Mouse (Mus musculus) CH12.LX (cell line): ENCODE measurements at regions not wholly inside any gene's neighbourhood (a gene's known extent, or its start where the extent isn't known, plus 50 kb on each side); places are given as distances from the start of the nearest gene placed in this dataset.

Experiments used
- DNase-seq: peaks from one replicate; pipeline ENCODE4 v3.0.0-alpha.2; 2013; ENCODE audit errors: extremely low read depth
- H3K27ac ChIP-seq: 2 replicates; pipeline ENCODE4 v1.5.1; 2012; ENCODE audit warnings: low read depth, mild to moderate bottlenecking, control low read depth, moderate library complexity; ENCODE audit not compliant: insufficient read depth
- H3K27me3 ChIP-seq: replicated peaks from 2 replicates; pipeline ENCODE3; 2012; ENCODE audit warnings: inconsistent platforms
- H3K36me3 ChIP-seq, 2 experiments: replicated peaks in 1 of 2; 2 replicates each; pipeline versions ENCODE3 to v1.6.1; 2012; ENCODE audit warnings: inconsistent platforms in 1 of 2, low read length in 1 of 2, mild to moderate bottlenecking in 1 of 2, mixed read lengths in 1 of 2, moderate library complexity in 1 of 2; ENCODE audit not compliant: control insufficient read depth in 1 of 2, insufficient read depth in 1 of 2
- H3K4me1 ChIP-seq, 2 experiments: 2 replicates each; pipeline ENCODE4 v1.6.1; 2012; ENCODE audit warnings: inconsistent platforms in 1 of 2, moderate library complexity in 1 of 2; ENCODE audit not compliant: insufficient read depth in 2 of 2, control insufficient read depth in 1 of 2
- H3K4me2 ChIP-seq: 2 replicates; pipeline ENCODE4 v1.6.1; 2012; ENCODE audit warnings: low read depth, mild to moderate bottlenecking, control low read depth; ENCODE audit not compliant: poor library complexity, insufficient read depth, severe bottlenecking
- H3K4me3 ChIP-seq, 3 experiments: fragments of 150-350 bp in 1 of 3; sonication (generic) in 1 of 3; replicated peaks in 1 of 3; 2 replicates each; pipeline versions ENCODE3 to v1.5.1; 2011 to 2012; ENCODE audit warnings: low read depth in 2 of 3, low read length in 2 of 3, mild to moderate bottlenecking in 2 of 3, moderate library complexity in 2 of 3, control low read depth in 1 of 3, improper control_type of control experiment in 1 of 3, inconsistent platforms in 1 of 3, mixed read lengths in 1 of 3; ENCODE audit not compliant: poor library complexity in 1 of 3
- H3K79me2 ChIP-seq: replicated peaks from 2 replicates; pipeline ENCODE4 v1.6.1; 2012; ENCODE audit warnings: mild to moderate bottlenecking, moderate library complexity; ENCODE audit not compliant: control insufficient read depth, poor library complexity, insufficient read depth, severe bottlenecking; ENCODE audit errors: extremely low read depth
- H3K9ac ChIP-seq: 2 replicates; pipeline ENCODE4 v1.6.1; 2012; ENCODE audit warnings: low read depth, mild to moderate bottlenecking, control low read depth, moderate library complexity; ENCODE audit not compliant: insufficient read depth
- H3K9me3 ChIP-seq: replicated peaks from 2 replicates; pipeline ENCODE3; 2012; ENCODE audit warnings: low read length, inconsistent platforms, mixed read lengths
- BHLHE40 ChIP-seq: IDR thresholded peaks from 2 replicates; pipeline ENCODE4 v1.6.1; 2011; ENCODE audit warnings: mild to moderate bottlenecking, low read depth, low read length, improper control_type of control experiment
- CHD1 ChIP-seq: IDR thresholded peaks from 2 replicates; pipeline ENCODE4 v1.6.1; 2012; ENCODE audit warnings: low read depth, low read length, improper control_type of control experiment, inconsistent platforms
- HCFC1 ChIP-seq: IDR thresholded peaks from 2 replicates; pipeline ENCODE4 v1.6.1; 2012; ENCODE audit warnings: low read depth, mild to moderate bottlenecking, inconsistent platforms, low read length, improper control_type of control experiment
- KAT2A ChIP-seq: IDR thresholded peaks from 2 replicates; pipeline ENCODE4 v1.6.1; 2012; ENCODE audit warnings: low read length, improper control_type of control experiment, inconsistent platforms; ENCODE audit not compliant: insufficient replicate concordance
- MAX ChIP-seq: IDR thresholded peaks from 2 replicates; pipeline ENCODE4 v1.6.1; 2011; ENCODE audit warnings: low read length, improper control_type of control experiment
- MEF2A ChIP-seq: IDR thresholded peaks from 2 replicates; pipeline ENCODE4 v1.6.1; 2014; ENCODE audit warnings: low read depth, mild to moderate bottlenecking, inconsistent platforms, low read length, improper control_type of control experiment, borderline replicate concordance
- MXI1 ChIP-seq: IDR thresholded peaks from 2 replicates; pipeline ENCODE4 v1.6.1; 2011; ENCODE audit warnings: mild to moderate bottlenecking, low read depth, low read length, improper control_type of control experiment
- MYC ChIP-seq: IDR thresholded peaks from 2 replicates; pipeline ENCODE4 v1.6.1; 2011; ENCODE audit warnings: low read depth, mild to moderate bottlenecking, improper control_type of control experiment, low read length
- NELFE ChIP-seq: IDR thresholded peaks from 2 replicates; pipeline ENCODE4 v1.6.1; 2011; ENCODE audit warnings: low read depth, low read length, improper control_type of control experiment
- NRF1 ChIP-seq: IDR thresholded peaks from 2 replicates; pipeline ENCODE4 v1.6.1; 2014; ENCODE audit warnings: low read depth, mild to moderate bottlenecking, inconsistent platforms, low read length, improper control_type of control experiment, moderate library complexity
- POLR2A ChIP-seq: IDR thresholded peaks from 2 replicates; pipeline ENCODE4 v1.6.1; 2011; ENCODE audit warnings: low read depth, mild to moderate bottlenecking, improper control_type of control experiment, low read length
- RCOR1 ChIP-seq: conservative IDR thresholded peaks from 2 replicates; pipeline ENCODE4 v1.6.1; 2012; ENCODE audit warnings: low read depth, mild to moderate bottlenecking, inconsistent platforms, low read length, improper control_type of control experiment
- SIN3A ChIP-seq: IDR thresholded peaks from 2 replicates; pipeline ENCODE4 v1.6.1; 2012; ENCODE audit warnings: low read length, improper control_type of control experiment, inconsistent platforms
- SMC3 ChIP-seq: IDR thresholded peaks from 2 replicates; pipeline ENCODE4 v1.6.1; 2011; ENCODE audit warnings: low read depth, low read length, improper control_type of control experiment
- TBP ChIP-seq: conservative IDR thresholded peaks from 2 replicates; pipeline ENCODE4 v1.6.1; 2011; ENCODE audit warnings: low read depth, low read length, improper control_type of control experiment
- TCF12 ChIP-seq: IDR thresholded peaks from 2 replicates; pipeline ENCODE4 v1.6.1; 2014; ENCODE audit warnings: low read depth, mild to moderate bottlenecking, inconsistent platforms, low read length, improper control_type of control experiment
- USF1 ChIP-seq: IDR thresholded peaks from 2 replicates; pipeline ENCODE4 v1.6.1; 2014; ENCODE audit warnings: low read depth, mild to moderate bottlenecking, inconsistent platforms, low read length, improper control_type of control experiment
- USF2 ChIP-seq: conservative IDR thresholded peaks from 2 replicates; pipeline ENCODE4 v1.6.1; 2011; ENCODE audit warnings: low read depth, low read length, improper control_type of control experiment
- ZKSCAN1 ChIP-seq: IDR thresholded peaks from 2 replicates; pipeline ENCODE4 v1.6.1; 2012; ENCODE audit warnings: low read depth, inconsistent platforms, low read length, improper control_type of control experiment, borderline replicate concordance
- ZMIZ1 ChIP-seq: IDR thresholded peaks from 2 replicates; pipeline ENCODE4 v1.6.1; 2012; ENCODE audit warnings: low read depth, mild to moderate bottlenecking, inconsistent platforms, low read length, improper control_type of control experiment
- dilution Hi-C: fragments of 300-500 bp; cut with MboI; formaldehyde crosslinking; loops from 2 replicates; pipeline ENCODE4 v1.14.3; 2020; ENCODE audit warnings: low sequenced_read_pairs; ENCODE audit not compliant: extremely low pct_unique_long_range_greater_than_20kb, extremely low pct_ligation_motif_present
- in situ Hi-C: fragments of 300-500 bp; cut with MboI; formaldehyde crosslinking; loops from 3 replicates; pipeline ENCODE4 v1.14.3; 2019; ENCODE audit warnings: low sequenced_read_pairs, low pct_ligation_motif_present, low pct_unique_long_range_greater_than_20kb, mixed read lengths

DNA sequence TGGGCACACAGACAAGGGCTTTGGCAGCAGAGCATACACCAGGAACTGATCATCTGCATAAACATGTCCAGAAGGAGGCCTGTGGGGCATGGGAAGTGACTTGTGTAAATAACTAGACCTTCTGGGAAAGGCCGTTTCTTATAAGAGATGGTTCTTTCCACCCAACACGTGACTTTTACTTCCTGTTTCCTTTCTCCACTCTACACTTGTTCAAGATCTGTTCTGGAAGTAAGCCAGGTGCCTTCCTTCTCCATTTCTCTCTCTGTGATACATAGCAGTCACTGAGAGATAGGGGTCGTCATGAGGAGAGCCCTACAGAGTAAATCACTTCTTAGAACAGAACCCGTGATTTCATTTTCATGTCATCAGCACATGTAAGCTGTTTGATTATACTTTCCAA, 253.4 kb upstream of the Xrcc4 start:
- H3K36me3 ChIP-seq, result no peaks in the 10 kb centered on the region
- H3K9ac ChIP-seq, result no peak overlapping the region
- H3K27ac ChIP-seq, result no peak overlapping the region
- H3K27me3 ChIP-seq, result no peaks in the 10 kb centered on the region
- H3K9me3 ChIP-seq, result no peaks in the 10 kb centered on the region
- dilution Hi-C loops (no loop called here), in situ Hi-C loops (no loop called here)
- H3K4me2 ChIP-seq, result no peak overlapping the region
- peak; percentile 29 for DNase-seq
- no peak for TF ChIP-seq TCF12
- TF ChIP-seq MYC, result no peak
- TF ChIP-seq USF2, result peak; percentile 66
- TF ChIP-seq USF1, result peak; percentile 63
- peak; percentile 55; the same call in 1 of the 2 replicates for TF ChIP-seq MAX
- TF ChIP-seq BHLHE40, result peak; percentile 73
- H3K4me1 ChIP-seq, result peaks cover 6 to 8% of the 10 kb centered on the region in 2 experiments; a peak in 3 of 4 replicates
- H3K79me2 ChIP-seq, result no peaks in the 10 kb centered on the region
- no peak overlapping the region for H3K4me3 ChIP-seq

DNA sequence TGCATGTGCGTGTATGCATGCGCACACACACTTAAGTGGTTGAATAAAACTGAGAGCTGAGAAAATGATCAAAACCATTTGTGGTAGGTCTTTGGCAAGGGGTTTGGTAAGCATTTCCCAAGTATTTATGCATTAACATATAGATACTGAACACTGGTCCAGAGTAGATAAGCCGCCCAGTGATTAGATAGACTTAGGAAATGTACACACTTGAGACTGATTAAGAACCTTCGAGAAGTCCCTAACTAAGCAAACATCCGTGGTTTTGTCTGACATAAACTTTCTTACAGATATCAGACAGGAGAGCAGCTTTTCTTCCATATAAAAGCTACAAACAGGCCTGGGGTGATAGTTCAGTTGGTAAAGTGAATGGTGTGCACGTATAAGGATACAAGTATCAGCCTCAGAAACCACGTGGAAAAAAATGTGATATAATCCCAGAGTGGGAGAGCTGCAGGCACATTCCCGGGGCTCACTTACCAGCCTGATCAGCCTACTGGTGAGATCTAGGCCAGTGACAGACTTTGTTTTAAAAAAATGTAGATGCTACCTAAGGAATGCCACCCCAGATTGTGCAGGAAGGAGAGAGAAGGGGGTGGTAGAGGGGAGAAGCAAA, 252.3 kb upstream of the Xrcc4 start:
- Histone ChIP-seq H3K79me2 (no peaks in the 10 kb centered on the region), H3K9me3 (no peaks in the 10 kb centered on the region), H3K9ac (no peak overlapping the region), H3K4me2 (no peak overlapping the region), H3K4me1 (peaks cover 6 to 8% of the 10 kb centered on the region in 2 experiments; a peak in 3 of 4 replicates), H3K4me3 (no peak overlapping the region), H3K36me3 (no peaks in the 10 kb centered on the region), H3K27ac (no peak overlapping the region), H3K27me3 (no peaks in the 10 kb centered on the region)
- in situ Hi-C loops (no loop called here), dilution Hi-C loops (no loop called here)
- no peak for DNase-seq
- TF ChIP-seq TBP (no peak), MYC (no peak), SIN3A (no peak), TCF12 (no peak), NRF1 (no peak), ZKSCAN1 (no peak), SMC3 (no peak), RCOR1 (no peak), ZMIZ1 (no peak), POLR2A (no peak), NELFE (no peak), KAT2A (no peak), MEF2A (no peak), MXI1 (no peak), CHD1 (no peak), HCFC1 (no peak)
